Mouse (Mus musculus) erythroblast, embryonic 14.5 days (primary cell): ENCODE measurements at regions not wholly inside any gene's neighbourhood (a gene's known extent, or its start where the extent isn't known, plus 50 kb on each side); places are given as distances from the start of the nearest gene placed in this dataset.

Experiments used
- GATA1 ChIP-seq: IDR thresholded peaks from 2 replicates; pipeline ENCODE4 v1.6.1; 2012; ENCODE audit warnings: low read length, inconsistent platforms, mixed read lengths
- TAL1 ChIP-seq: IDR thresholded peaks from 3 replicates; pipeline ENCODE4 v1.6.1; 2012; ENCODE audit warnings: low read length, inconsistent platforms, mixed read lengths

DNA sequence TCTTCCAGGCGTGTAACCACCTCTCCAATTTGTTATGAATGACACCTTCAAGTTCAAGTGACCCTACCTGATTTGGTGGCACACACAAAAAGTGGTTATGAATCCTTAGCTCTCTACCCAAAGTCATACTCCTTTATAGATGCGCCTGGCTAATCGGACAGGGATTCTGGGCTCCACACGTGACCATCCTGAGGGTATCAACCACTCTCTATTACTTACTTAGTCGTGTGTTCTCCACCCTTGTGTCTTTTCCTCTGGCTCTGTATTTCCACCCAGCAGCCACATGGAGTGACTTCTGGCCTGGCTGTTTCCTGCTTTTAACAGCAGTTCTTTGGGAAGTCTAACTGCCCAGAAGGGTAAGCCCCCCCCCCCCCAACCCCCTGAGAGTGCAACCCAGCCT is 127.4 kb upstream of the Klf14 start:
- TF ChIP-seq GATA1 = no peak
- no peak for TF ChIP-seq TAL1
